Mouse (Mus musculus): ENCODE results near the gene Sumo2. TPM values are rescaled to one million over a fixed set of nuclear protein-coding genes. Genes with fewer than 3 reads are reported as not detected.
A peak's percentile ranks its signal among the peaks of the same experiment; 100 is the strongest.

Gene Sumo2
- polyA plus RNA-seq, 1 experiment, result 72.2 TPM

DNA sequence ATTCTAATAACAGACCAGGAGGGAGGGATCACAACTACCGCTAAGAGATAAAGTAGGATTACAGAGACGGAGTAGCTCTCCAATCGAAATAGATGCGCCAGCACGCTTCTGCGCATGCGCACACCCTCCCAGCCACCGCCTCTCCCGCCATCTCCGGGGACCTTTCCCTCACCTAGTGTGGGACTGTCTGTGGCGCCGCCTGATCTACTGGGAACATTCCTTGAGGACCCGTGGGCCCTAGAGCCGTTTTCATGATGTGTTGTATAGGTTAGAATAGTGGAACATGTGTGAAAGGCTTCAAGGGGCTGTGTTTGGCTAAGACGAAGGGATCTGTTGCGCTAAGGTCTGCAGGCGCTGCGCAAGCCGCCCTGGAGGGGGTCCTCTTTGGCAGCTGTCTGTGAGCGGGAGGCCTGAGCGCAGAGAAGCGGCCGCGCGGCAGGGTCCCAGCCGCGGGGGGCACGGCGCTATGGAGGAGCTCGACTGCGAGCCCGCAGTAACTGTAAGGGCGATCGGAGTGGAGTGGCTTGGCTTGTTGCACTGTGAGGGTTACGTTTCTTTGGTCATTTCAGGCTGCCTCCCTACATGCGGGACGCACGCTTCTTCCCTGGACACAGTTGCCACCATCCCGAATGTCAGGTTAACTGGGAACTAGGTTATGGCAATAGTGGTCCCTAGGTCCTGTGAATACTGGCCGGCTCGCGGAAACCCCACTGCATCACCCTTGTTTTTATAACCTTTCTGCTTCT is 28.2 kb upstream of the Sumo2 start, which contains the start of gene Nup85:
Gene Nup85 (plus strand): TSS at position 371 of the 746 bp plus-strand sequence.
- TF ChIP-seq POLR2A (IDR thresholded peaks at IDR 0.05; ENCODE audit: control insufficient read depth, low read depth, low read length) (peak; percentile 78), CTCF (IDR thresholded peaks at IDR 0.05; ENCODE audit: control insufficient read depth, insufficient read depth, insufficient replicate concordance, low read depth, low read length) (no peak)
- Histone ChIP-seq H3K36me3 (ENCODE audit: control insufficient read depth, insufficient read depth, low read length) (peaks cover 2% of the 10 kb centered on the region), H3K4me1 (ENCODE audit: control insufficient read depth, insufficient read depth, low read length) (no peaks in the 10 kb centered on the region; the same call in 1 of the 2 replicates), H3K27me3 (ENCODE audit: control insufficient read depth, insufficient read depth, low read length) (no peaks in the 10 kb centered on the region), H3K27ac (ENCODE audit: control insufficient read depth, insufficient read depth, low read depth, low read length) (peak within 1 kb of the TSS; percentile 85), H3K4me3 (ENCODE audit: control insufficient read depth, low read depth, low read length) (peak within 1 kb of the TSS; percentile 97)

DNA sequence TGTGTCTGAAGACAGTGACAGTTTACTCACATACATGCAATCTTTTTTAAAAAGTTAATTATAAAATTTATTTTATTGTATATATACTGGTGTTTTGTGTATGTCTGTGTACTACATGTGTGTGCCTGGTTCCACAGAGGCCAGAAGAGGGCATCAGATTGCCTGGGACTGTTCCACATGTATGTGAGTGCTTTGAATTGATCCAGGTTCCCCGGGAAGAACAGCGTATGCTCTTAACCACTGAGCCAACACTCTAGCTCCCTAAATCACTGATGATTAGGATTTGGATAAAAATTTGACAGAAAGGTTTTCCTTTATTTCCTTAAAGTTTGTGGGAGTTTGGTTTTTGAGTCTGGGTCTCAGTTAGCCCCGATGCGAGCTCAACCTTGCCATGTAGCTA is 27.3 kb upstream of the Sumo2 start:
- H3K27me3 ChIP-seq (ENCODE audit: control insufficient read depth, insufficient read depth, low read length), result no peaks in the 10 kb centered on the region

DNA sequence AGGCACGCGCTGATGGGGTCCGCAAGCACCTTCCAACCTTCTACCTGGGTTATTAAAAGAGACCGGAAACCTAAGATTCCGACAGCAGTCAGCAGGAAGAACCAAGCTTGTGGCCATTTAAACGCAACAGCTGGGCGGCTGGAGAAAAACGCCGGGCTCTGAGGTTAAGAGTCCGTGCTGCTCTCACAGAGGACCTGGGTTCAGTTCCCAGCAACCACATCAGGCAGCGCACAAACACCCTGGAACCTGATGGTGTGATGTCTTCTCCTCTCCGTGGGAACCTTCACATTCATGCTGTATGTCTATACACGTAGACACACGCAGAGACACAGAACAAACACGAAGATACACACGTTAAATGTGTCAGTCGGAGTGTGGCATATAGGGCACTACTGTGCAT is 19.6 kb upstream of the Sumo2 start:
- H3K27ac ChIP-seq (ENCODE audit: control insufficient read depth, insufficient read depth, low read depth, low read length), result no peak overlapping the region
- no peaks in the 10 kb centered on the region for H3K36me3 ChIP-seq (ENCODE audit: control insufficient read depth, insufficient read depth, low read length)
- H3K4me1 ChIP-seq (ENCODE audit: control insufficient read depth, insufficient read depth, low read length), result no peaks in the 10 kb centered on the region
- no peaks in the 10 kb centered on the region for H3K27me3 ChIP-seq (ENCODE audit: control insufficient read depth, insufficient read depth, low read length)
- no peak overlapping the region for H3K4me3 ChIP-seq (ENCODE audit: control insufficient read depth, low read depth, low read length)
- TF ChIP-seq CTCF (IDR thresholded peaks at IDR 0.05; ENCODE audit: control insufficient read depth, insufficient read depth, insufficient replicate concordance, low read depth, low read length) (no peak), POLR2A (IDR thresholded peaks at IDR 0.05; ENCODE audit: control insufficient read depth, low read depth, low read length) (no peak)

More for the DNA sequence above, 27.3 kb upstream of the Sumo2 start:
- H3K4me1 ChIP-seq (ENCODE audit: control insufficient read depth, insufficient read depth, low read length), result no peaks in the 10 kb centered on the region; the same call in 1 of the 2 replicates
- peak overlapping the region; percentile 32 for H3K27ac ChIP-seq (ENCODE audit: control insufficient read depth, insufficient read depth, low read depth, low read length)
- TF ChIP-seq POLR2A (IDR thresholded peaks at IDR 0.05; ENCODE audit: control insufficient read depth, low read depth, low read length) (no peak), CTCF (IDR thresholded peaks at IDR 0.05; ENCODE audit: control insufficient read depth, insufficient read depth, insufficient replicate concordance, low read depth, low read length) (no peak)
- H3K36me3 ChIP-seq (ENCODE audit: control insufficient read depth, insufficient read depth, low read length), result peaks cover 1% of the 10 kb centered on the region
- H3K4me3 ChIP-seq (ENCODE audit: control insufficient read depth, low read depth, low read length), result peak overlapping the region; percentile 97

DNA sequence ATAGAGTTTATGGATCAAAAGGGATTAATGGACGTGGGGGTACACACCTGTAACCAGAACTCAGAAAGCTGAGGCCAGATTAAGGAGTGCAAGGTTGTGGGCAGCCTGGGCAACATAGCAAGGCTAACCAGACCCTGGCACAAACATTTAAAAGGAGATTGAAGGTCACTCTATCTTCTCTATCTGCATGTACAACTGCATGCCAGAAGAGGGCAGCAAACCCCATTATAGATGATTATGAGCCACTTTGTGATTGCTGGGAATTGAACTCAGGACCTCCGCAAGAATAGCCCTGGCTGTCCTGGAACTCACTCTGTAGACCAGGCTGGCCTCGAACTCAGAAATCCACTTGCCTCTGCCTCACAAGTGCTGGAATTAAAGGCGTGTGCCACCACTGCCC is 16.7 kb upstream of the Sumo2 start:
- no peaks in the 10 kb centered on the region for H3K27me3 ChIP-seq (ENCODE audit: control insufficient read depth, insufficient read depth, low read length)
- no peak for TF ChIP-seq POLR2A (IDR thresholded peaks at IDR 0.05; ENCODE audit: control insufficient read depth, low read depth, low read length)
- TF ChIP-seq CTCF (IDR thresholded peaks at IDR 0.05; ENCODE audit: control insufficient read depth, insufficient read depth, insufficient replicate concordance, low read depth, low read length), result no peak
- no peaks in the 10 kb centered on the region for H3K36me3 ChIP-seq (ENCODE audit: control insufficient read depth, insufficient read depth, low read length)
- H3K27ac ChIP-seq (ENCODE audit: control insufficient read depth, insufficient read depth, low read depth, low read length), result no peak overlapping the region
- H3K4me1 ChIP-seq (ENCODE audit: control insufficient read depth, insufficient read depth, low read length), result no peaks in the 10 kb centered on the region
- no peak overlapping the region for H3K4me3 ChIP-seq (ENCODE audit: control insufficient read depth, low read depth, low read length)

DNA sequence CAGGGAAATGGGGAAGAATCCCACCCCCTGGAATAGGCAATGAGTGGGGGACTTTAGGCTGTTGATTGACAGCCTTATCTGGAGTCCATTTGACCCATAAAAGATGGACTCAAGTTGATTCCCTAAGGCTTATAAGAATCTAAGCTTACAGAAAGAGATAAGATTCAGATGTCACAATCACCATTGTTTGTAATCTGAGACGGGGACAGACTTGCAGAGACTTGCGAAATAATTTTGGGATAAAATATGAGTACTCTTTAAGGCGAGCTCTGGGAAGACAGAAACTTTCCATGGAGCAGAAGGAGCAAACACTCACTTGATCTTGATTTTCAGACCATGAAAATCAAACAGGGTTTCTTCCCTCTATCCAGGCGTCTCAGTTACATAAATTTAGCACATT is 7.5 kb upstream of the Sumo2 start:
- no peaks in the 10 kb centered on the region for H3K36me3 ChIP-seq (ENCODE audit: control insufficient read depth, insufficient read depth, low read length)
- H3K27ac ChIP-seq (ENCODE audit: control insufficient read depth, insufficient read depth, low read depth, low read length), result no peak overlapping the region
- TF ChIP-seq CTCF (IDR thresholded peaks at IDR 0.05; ENCODE audit: control insufficient read depth, insufficient read depth, insufficient replicate concordance, low read depth, low read length) (no peak), POLR2A (IDR thresholded peaks at IDR 0.05; ENCODE audit: control insufficient read depth, low read depth, low read length) (no peak)
- H3K4me3 ChIP-seq (ENCODE audit: control insufficient read depth, low read depth, low read length), result no peak overlapping the region
- H3K4me1 ChIP-seq (ENCODE audit: control insufficient read depth, insufficient read depth, low read length), result peaks cover 4% of the 10 kb centered on the region
- no peaks in the 10 kb centered on the region for H3K27me3 ChIP-seq (ENCODE audit: control insufficient read depth, insufficient read depth, low read length)

DNA sequence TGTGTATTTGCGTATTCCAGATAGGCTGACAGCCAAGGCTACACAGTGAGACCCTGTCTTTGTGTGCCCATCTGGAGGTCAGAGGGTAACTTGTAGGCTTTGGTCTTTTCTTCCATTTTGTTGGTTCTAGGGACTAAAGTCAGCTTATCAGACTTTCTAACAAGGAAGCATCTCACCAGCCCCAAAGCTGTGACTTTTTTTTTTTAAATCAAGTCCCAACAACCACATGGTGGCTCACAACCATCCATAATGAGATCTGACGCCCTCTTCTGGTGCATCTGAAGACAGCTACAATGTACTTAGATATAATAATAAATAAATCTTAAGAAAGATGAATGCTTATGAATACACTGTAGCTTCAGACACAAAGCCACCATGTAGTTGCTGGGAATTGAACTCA is 2.0 kb upstream of the Sumo2 start:
- Histone ChIP-seq H3K27ac (ENCODE audit: control insufficient read depth, insufficient read depth, low read depth, low read length) (no peak overlapping the region), H3K4me1 (ENCODE audit: control insufficient read depth, insufficient read depth, low read length) (peaks cover 8% of the 10 kb centered on the region; the same call in 1 of the 2 replicates), H3K36me3 (ENCODE audit: control insufficient read depth, insufficient read depth, low read length) (no peaks in the 10 kb centered on the region; the same call in 1 of the 2 replicates), H3K27me3 (ENCODE audit: control insufficient read depth, insufficient read depth, low read length) (no peaks in the 10 kb centered on the region), H3K4me3 (ENCODE audit: control insufficient read depth, low read depth, low read length) (no peak overlapping the region)
- no peak for TF ChIP-seq POLR2A (IDR thresholded peaks at IDR 0.05; ENCODE audit: control insufficient read depth, low read depth, low read length)
- TF ChIP-seq CTCF (IDR thresholded peaks at IDR 0.05; ENCODE audit: control insufficient read depth, insufficient read depth, insufficient replicate concordance, low read depth, low read length), result no peak

DNA sequence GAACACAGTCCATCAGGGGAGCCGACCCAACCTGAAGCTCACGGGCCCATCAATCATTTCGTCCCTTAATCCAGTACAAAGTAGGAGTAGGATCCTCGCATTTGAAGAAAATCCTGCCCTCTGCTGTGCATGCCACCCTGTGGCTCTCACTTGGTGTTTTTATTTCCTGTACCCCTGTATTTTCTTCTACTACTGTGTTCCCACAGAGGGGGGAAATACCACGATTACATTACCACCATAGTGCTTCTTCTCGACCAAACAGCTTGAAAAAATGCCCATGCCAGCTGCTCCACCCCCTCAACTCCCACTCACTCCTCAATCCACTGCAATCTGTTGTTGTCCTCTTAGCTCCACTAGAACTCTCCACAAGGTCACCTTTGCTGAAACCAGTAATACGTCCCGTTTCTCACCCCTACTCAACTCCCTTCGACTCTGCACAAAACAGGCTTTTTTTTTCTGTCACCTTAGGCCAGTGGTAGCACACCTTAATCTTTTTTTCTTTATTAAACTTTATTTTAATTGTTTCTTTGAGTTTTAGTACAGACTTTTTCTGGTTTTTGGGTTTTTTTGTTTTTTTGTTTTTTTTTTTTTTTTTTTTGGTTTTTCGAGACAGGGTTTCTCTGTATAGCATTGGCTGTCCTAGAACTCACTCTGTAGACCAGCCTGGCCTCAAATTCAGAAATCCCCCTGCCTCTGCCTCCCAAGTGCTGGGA is 936 bp upstream of the Sumo2 start:
- Histone ChIP-seq H3K27me3 (ENCODE audit: control insufficient read depth, insufficient read depth, low read length) (no peaks in the 10 kb centered on the region), H3K4me1 (ENCODE audit: control insufficient read depth, insufficient read depth, low read length) (peaks cover 8% of the 10 kb centered on the region; the same call in 1 of the 2 replicates), H3K4me3 (ENCODE audit: control insufficient read depth, low read depth, low read length) (peak overlapping the region; percentile 94), H3K27ac (ENCODE audit: control insufficient read depth, insufficient read depth, low read depth, low read length) (peak overlapping the region; percentile 89), H3K36me3 (ENCODE audit: control insufficient read depth, insufficient read depth, low read length) (no peaks in the 10 kb centered on the region; the same call in 1 of the 2 replicates)
- no peak for TF ChIP-seq POLR2A (IDR thresholded peaks at IDR 0.05; ENCODE audit: control insufficient read depth, low read depth, low read length)
- no peak for TF ChIP-seq CTCF (IDR thresholded peaks at IDR 0.05; ENCODE audit: control insufficient read depth, insufficient read depth, insufficient replicate concordance, low read depth, low read length)
